ENCODE assay signal across 14 mouse cellular contexts in genomic region chr9:40438731-40439526, GRCm38 (mm10).
A peak's percentile ranks its signal among the peaks of the same experiment; 100 is the strongest.
DNase-seq lines count a peak whose midpoint lies in the region; ATAC-seq and TF ChIP-seq lines count a peak whose summit lies in the region.
"Had no signal": no experiment of that assay in that cellular context is flagged by ENCODE, and none has a peak within 500 bp of the region (broad histone marks: within the 10 kb centered on the region; RNA-seq: fewer than 3 reads in every experiment).

No protein-coding gene starts in this region.

- DNase-seq in heart, adult 2 months: no peak
- no peak for DNase-seq in heart, adult 8-10 months (ENCODE audit: low spot score)
- peak; percentile 54 for DNase-seq in brain, adult 2 months (ENCODE audit: low read depth, low spot score)
- DNase-seq in thymus, postnatal 14 days: no peak
- DNase-seq in kidney, adult 8-10 months: no peak
- DNase-seq: adrenal gland, postnatal 14 days; cerebellum, postnatal 10 days; kidney, adult 18-20 months; lung, adult 18-20 months; thymus, adult 2 months had no signal

- no peak overlapping the region for H3K4me3 ChIP-seq in heart, adult 2 months
- H3K4me3 ChIP-seq in forebrain, embryonic 16.5 days (replicated peaks; ENCODE audit: low read length): no peak overlapping the region
- no peak overlapping the region for H3K4me3 ChIP-seq in midbrain, embryonic 15.5 days
- no peak overlapping the region for H3K4me3 ChIP-seq in intestine, postnatal 0 days (ENCODE audit: low read depth, low read length)
- H3K4me3 ChIP-seq: limb, embryonic 12.5 days had no signal

- no peak overlapping the region; the same call in 1 of the 2 replicates for H3K9ac ChIP-seq in heart, adult 2 months (ENCODE audit: low read depth, low read length)
- H3K9ac ChIP-seq in forebrain, embryonic 16.5 days (replicated peaks; ENCODE audit: low read depth, low read length): no peak overlapping the region
- H3K9ac ChIP-seq in midbrain, embryonic 15.5 days: no peak overlapping the region
- H3K9ac ChIP-seq in intestine, postnatal 0 days (ENCODE audit: low read depth, low read length): no peak overlapping the region
- H3K9ac ChIP-seq: limb, embryonic 12.5 days had no signal

- H3K9me3 ChIP-seq in forebrain, embryonic 16.5 days (ENCODE audit: control insufficient read depth, low read length): no peaks in the 10 kb centered on the region
- no peaks in the 10 kb centered on the region for H3K9me3 ChIP-seq in midbrain, embryonic 15.5 days
- H3K9me3 ChIP-seq in intestine, postnatal 0 days (ENCODE audit: control insufficient read depth): no peaks in the 10 kb centered on the region
- H3K9me3 ChIP-seq: limb, embryonic 12.5 days had no signal

- WGBS in heart, adult 2 months: 59% methylated on average over 12 of the region's 12 CpGs
- WGBS in forebrain, embryonic 16.5 days: 36% methylated on average over 12 of the region's 12 CpGs
- 42% methylated on average over 12 of the region's 12 CpGs for WGBS in midbrain, embryonic 15.5 days
- WGBS in intestine, postnatal 0 days: 78% methylated on average over 12 of the region's 12 CpGs

- peaks cover 8% of the 10 kb centered on the region for H3K36me3 ChIP-seq in heart, adult 2 months (ENCODE audit: control insufficient read depth, insufficient read depth, low read length)
- no peaks in the 10 kb centered on the region for H3K36me3 ChIP-seq in forebrain, embryonic 16.5 days (ENCODE audit: control insufficient read depth, insufficient read depth)
- H3K36me3 ChIP-seq in midbrain, embryonic 15.5 days (replicated peaks): no peaks in the 10 kb centered on the region
- H3K36me3 ChIP-seq in intestine, postnatal 0 days (ENCODE audit: control insufficient read depth, insufficient read depth): no peaks in the 10 kb centered on the region
- H3K36me3 ChIP-seq: limb, embryonic 12.5 days had no signal

- peaks cover 2% of the 10 kb centered on the region for H3K4me1 ChIP-seq in heart, adult 2 months (ENCODE audit: control insufficient read depth, insufficient read depth, low read length)
- peaks cover 29% of the 10 kb centered on the region for H3K4me1 ChIP-seq in forebrain, embryonic 16.5 days (replicated peaks; ENCODE audit: control insufficient read depth, insufficient read depth, low read length)
- peaks cover 14% of the 10 kb centered on the region for H3K4me1 ChIP-seq in midbrain, embryonic 15.5 days
- no peaks in the 10 kb centered on the region; the same call in 1 of the 2 replicates for H3K4me1 ChIP-seq in intestine, postnatal 0 days (replicated peaks; ENCODE audit: control insufficient read depth, insufficient read depth, low read length)
- H3K4me1 ChIP-seq: limb, embryonic 12.5 days had no signal

- TF ChIP-seq EP300 in heart, adult 2 months (IDR thresholded peaks at IDR 0.05; ENCODE audit: insufficient read depth, low read depth, low read length): no peak

- intact Hi-C loops in heart, adult 2 months (cut with DNase I): loop anchor here (2.0 kb wide), 1 partner anchor 18 kb away; no protein-coding TSS in a partner anchor

- no peak overlapping the region for H3K4me2 ChIP-seq in forebrain, embryonic 16.5 days (ENCODE audit: low read length)
- H3K4me2 ChIP-seq in midbrain, embryonic 15.5 days: no peak overlapping the region
- H3K4me2 ChIP-seq in intestine, postnatal 0 days (replicated peaks; ENCODE audit: low read depth): no peak overlapping the region
- H3K4me2 ChIP-seq: limb, embryonic 12.5 days had no signal

- H3K79me2 ChIP-seq in heart, adult 2 months (replicated peaks; ENCODE audit: control insufficient read depth, insufficient read depth, low read length): no peaks in the 10 kb centered on the region; the same call in 1 of the 2 replicates

- H3K27ac ChIP-seq in heart, adult 2 months: peak overlapping the region; percentile 68
- H3K27ac ChIP-seq in forebrain, embryonic 16.5 days (ENCODE audit: low read length): peak overlapping the region; percentile 88
- peak overlapping the region; percentile 51 for H3K27ac ChIP-seq in midbrain, embryonic 15.5 days
- no peak overlapping the region for H3K27ac ChIP-seq in intestine, postnatal 0 days (ENCODE audit: low read depth, low read length)
- H3K27ac ChIP-seq: limb, embryonic 12.5 days had no signal

- no peak for TF ChIP-seq CTCF in heart, adult 2 months (IDR thresholded peaks at IDR 0.05)
- no peak for TF ChIP-seq CTCF in intestine, postnatal 0 days (IDR thresholded peaks at IDR 0.05; ENCODE audit: low read depth)

- no peak for TF ChIP-seq POLR2A in heart, adult 2 months (IDR thresholded peaks at IDR 0.05; ENCODE audit: insufficient read depth, low read depth, low read length)

- no peaks in the 10 kb centered on the region for H3K27me3 ChIP-seq in heart, adult 2 months (ENCODE audit: control insufficient read depth, insufficient read depth, low read length)
- H3K27me3 ChIP-seq in forebrain, embryonic 16.5 days (replicated peaks; ENCODE audit: control insufficient read depth, insufficient read depth, low read length): no peaks in the 10 kb centered on the region
- no peaks in the 10 kb centered on the region for H3K27me3 ChIP-seq in midbrain, embryonic 15.5 days (replicated peaks)
- no peaks in the 10 kb centered on the region for H3K27me3 ChIP-seq in intestine, postnatal 0 days (replicated peaks; ENCODE audit: control insufficient read depth, insufficient read depth, low read length)
- H3K27me3 ChIP-seq: limb, embryonic 12.5 days had no signal

- ATAC-seq in forebrain, embryonic 16.5 days: peak; percentile 79
- peak; percentile 72 for ATAC-seq in midbrain, embryonic 15.5 days (replicated peaks)
- ATAC-seq in intestine, postnatal 0 days: no peak
